9 mouse cellular contexts compared by ENCODE assay signal in the genomic region with DNA sequence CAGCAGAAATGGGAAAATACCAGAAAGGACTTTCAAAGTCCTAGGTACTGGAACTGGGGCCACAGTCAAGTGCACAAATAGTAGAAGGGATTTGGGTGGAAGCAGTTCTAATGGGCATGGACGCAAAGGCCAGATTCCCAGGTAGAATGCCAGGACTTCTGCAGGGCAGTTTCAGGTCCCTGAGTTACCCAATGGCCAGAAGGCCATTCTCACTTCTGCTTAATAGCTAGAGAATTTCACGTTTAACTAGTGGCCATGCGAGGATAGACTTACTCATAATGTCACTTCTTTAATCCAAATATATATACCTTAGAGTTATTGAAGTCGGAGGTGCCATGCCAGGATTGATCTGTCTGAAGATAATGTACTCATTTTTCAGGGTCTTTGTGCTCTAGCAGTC. TPM values are rescaled to one million over a fixed set of nuclear protein-coding genes. Genes with fewer than 3 reads are reported as not detected.
"Had no signal": no experiment of that assay in that cellular context is flagged by ENCODE, and none has a peak within 500 bp of the region (broad histone marks: within the 10 kb centered on the region; RNA-seq: fewer than 3 reads in every experiment).

No protein-coding gene starts in this region.

RNA-seq across cellular contexts. Expression of a gene that starts 38.0 kb away (rescaled TPM):
- total RNA-seq: left cerebral cortex, adult 2 months; left cerebral cortex, postnatal 10 days; left cerebral cortex, postnatal 14 days; left cerebral cortex, postnatal 25 days; left cerebral cortex, postnatal 36 days; left cerebral cortex, postnatal 4 days; liver, adult 2 months; megakaryocyte-erythroid progenitor cell, adult 5-6 weeks; midbrain, postnatal 0 days had no signal

RNA-seq across cellular contexts. Expression of a gene that starts 38.1 kb away (rescaled TPM):
- total RNA-seq: megakaryocyte-erythroid progenitor cell, adult 5-6 weeks had no signal
